Mouse (Mus musculus): ENCODE data around the gene Tars2. TPM values are rescaled to one million over a fixed set of nuclear protein-coding genes. Genes with fewer than 3 reads are reported as not detected.
"Not testable (repeated sequence)": the region's sequence is repeated elsewhere in the genome, so short reads cannot be mapped to it uniquely, and the experiment has no call there.

Gene Tars2
- total RNA-seq, 2 experiments from 2014 or later, result 31.1 to 36.1 TPM

DNA sequence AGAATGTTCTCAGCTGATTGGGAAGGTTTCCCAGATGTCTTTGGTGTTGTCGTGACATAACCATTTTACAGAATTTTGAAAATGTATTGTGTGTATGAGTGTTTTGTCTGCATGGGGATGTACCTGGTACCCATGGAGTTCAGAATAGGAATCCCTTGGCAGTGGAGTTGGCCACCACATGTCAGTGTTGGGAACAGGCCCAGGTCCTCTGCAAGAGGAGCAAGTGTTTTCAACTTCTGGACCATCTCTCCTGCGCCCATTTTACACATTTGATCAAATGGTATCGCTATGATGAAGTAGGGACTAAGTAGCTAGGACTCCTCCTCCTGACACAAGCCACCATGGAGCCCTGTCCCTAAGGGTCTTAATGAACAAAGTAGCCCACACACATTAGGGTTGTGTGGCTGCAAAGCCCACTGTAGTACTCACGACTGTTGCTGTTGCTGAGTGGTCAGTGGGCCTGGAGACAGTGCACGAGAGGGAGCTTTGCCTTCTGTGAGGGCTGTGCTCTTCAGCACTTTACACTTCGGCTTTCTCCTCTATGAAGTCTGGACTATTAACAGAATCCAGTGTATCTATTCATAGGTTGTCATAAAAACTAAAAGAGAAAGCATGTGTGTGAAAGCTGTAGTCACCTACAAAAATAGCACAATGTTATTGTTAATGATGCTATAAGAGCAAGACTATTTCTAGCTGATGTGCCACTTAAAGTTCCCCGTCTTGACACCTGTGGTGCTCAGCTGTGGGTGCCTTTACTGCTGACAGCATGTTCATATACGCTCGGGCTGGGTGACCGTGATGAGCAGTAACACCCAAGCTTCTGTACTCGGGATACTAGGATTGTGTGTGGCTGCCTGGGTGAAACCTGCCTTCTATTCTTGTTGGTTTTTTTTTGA, 65.0 kb downstream of the Tars2 start:
- no peak for DNase-seq

DNA sequence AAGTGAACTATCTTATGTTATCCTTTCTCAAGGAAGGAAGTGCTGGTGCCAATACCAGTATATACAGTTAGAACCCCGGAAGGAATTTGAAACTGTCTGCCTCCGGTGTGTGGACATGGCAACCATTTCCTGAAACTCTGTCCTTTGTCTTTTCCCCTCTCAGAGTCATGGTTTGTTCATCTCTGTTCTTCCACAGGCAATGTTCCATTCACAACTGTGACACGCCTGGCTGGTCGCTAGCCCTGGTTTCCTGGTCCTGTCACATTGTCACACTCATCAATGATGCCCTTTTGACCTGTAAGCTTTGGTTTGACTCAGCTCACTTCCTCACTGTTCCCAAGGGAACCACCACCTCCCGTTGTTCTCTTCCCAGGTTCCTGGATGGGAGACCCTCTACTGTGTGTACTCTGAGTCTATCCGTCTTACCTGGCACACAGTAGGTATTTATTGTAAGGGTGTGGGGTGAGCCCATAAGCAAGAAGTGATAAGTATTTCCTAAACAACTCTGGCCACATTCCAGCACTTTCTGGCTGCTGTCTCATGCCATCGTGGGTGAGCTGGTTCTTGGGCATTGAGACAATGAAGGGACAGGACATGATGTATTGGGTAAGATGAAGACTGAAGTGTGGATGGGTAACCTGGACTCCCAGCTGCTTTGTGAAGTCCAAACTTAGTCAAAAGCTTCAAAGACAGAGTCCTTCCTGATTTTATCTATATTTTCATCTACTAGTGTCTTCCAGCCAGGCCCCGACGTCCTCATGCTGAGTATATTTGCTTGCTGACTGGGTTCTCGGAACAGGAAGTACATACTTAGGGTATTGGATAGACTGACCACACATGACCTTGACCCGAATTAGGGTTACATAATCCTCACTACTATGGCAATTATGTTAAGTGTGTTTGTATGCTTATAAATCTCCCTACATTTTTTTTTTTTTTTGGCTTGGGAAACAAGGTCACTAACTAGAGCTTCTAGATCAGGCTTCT, 65.9 kb downstream of the Tars2 start:
- no peak for DNase-seq

DNA sequence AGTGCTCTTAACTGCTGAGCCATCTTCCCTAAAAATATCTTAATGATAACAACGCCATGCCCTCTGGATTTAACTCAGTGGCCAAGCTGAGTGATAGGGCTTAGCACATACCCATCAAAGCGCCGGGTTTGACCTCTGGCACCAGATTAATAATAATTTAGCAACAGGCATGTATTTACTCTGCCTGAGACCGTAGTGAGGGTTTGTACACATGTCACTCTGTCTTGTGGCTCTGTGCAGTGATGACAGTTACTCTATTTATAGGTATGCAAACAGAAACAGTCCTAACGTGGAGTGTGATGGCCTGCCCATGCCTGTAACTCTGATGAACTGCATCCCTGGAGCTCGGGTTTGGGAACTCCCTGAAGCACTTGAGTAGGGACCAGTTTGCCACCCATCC, 67.3 kb downstream of the Tars2 start:
- DNase-seq, result no peak

DNA sequence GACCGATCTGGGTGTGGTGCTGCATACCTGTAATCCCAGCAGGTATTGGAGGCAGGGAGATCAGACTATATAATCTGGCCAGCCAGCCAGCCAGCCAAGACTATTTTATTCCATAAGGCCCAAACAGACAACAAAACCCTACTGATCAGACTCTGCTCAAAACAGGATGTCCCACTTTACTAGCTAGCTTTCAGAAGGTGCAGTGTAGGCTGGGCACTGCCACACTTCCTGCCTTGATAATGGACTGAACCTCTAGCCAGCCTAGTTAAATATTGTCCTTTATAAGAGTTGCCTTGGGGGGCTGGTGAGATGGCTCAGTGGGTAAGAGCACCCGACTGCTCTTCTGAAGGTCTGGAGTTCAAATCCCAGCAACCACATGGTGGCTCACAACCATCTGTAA, 69.5 kb downstream of the Tars2 start:
- not testable (repeated sequence) for DNase-seq

Small RNA genes lying within 50 kb of the gene (microRNA-seq; reads per million reads assigned to microRNA genes)
- 0 to 0.41 reads per million in 2 experiments for gene Mir7014

Other genes with a start within 250 kb of the Tars2 start
- 1 to 10 TPM; 6.5 to 9.0 TPM for gene Ctss, start 233.4 kb downstream of the Tars2 start, total RNA-seq (2021)
- not detected for gene Hormad1, start 200.5 kb downstream of the Tars2 start, total RNA-seq (2021)
- gene Golph3l, start 171.3 kb downstream of the Tars2 start, total RNA-seq (2021), result 10 to 100 TPM; 16.9 to 20.5 TPM
- gene Ensa, start 135.2 kb downstream of the Tars2 start, total RNA-seq (2021), result 10 to 100 TPM; 49.2 to 50.5 TPM
- gene Mcl1, start 101.4 kb downstream of the Tars2 start, total RNA-seq (2021), result 100 to 1,000 TPM; 112 to 115 TPM
- 10 to 100 TPM; 13.5 to 14.6 TPM for gene Adamtsl4, start 72.3 kb downstream of the Tars2 start, total RNA-seq (2021)
- gene Ecm1, start 20.6 kb downstream of the Tars2 start, total RNA-seq (2021), result 10 to 100 TPM; 41.3 to 43.8 TPM
- gene Rprd2, start 58.7 kb upstream of the Tars2 start, total RNA-seq (2021), result 10 to 100 TPM; 50.9 to 53.6 TPM
- 10 to 100 TPM; 28.3 to 30.5 TPM for gene Prpf3, start 95.7 kb upstream of the Tars2 start, total RNA-seq (2021)
- 100 to 1,000 TPM; 250 TPM for gene Mrps21, start 111.3 kb upstream of the Tars2 start, total RNA-seq (2021)
- gene Ciart, start 122.0 kb upstream of the Tars2 start, total RNA-seq (2021), result 1 to 10 TPM; 1.7 to 2.0 TPM
- 10 to 100 TPM; 19.6 to 25.3 TPM for gene BC028528, start 131.8 kb upstream of the Tars2 start, total RNA-seq (2021)
- gene Aph1a, start 133.8 kb upstream of the Tars2 start, total RNA-seq (2021), result 100 to 1,000 TPM; 150 to 162 TPM
- gene Car14, start 144.5 kb upstream of the Tars2 start, total RNA-seq (2021), result 10 to 100 TPM; 87.3 to 91.0 TPM
- 100 to 1,000 TPM; 172 to 180 TPM for gene Anp32e, start 169.0 kb upstream of the Tars2 start, total RNA-seq (2021)
- gene Plekho1, start 235.8 kb upstream of the Tars2 start, total RNA-seq (2021), result 100 to 1,000 TPM; 141 to 164 TPM